In the genomic region with DNA sequence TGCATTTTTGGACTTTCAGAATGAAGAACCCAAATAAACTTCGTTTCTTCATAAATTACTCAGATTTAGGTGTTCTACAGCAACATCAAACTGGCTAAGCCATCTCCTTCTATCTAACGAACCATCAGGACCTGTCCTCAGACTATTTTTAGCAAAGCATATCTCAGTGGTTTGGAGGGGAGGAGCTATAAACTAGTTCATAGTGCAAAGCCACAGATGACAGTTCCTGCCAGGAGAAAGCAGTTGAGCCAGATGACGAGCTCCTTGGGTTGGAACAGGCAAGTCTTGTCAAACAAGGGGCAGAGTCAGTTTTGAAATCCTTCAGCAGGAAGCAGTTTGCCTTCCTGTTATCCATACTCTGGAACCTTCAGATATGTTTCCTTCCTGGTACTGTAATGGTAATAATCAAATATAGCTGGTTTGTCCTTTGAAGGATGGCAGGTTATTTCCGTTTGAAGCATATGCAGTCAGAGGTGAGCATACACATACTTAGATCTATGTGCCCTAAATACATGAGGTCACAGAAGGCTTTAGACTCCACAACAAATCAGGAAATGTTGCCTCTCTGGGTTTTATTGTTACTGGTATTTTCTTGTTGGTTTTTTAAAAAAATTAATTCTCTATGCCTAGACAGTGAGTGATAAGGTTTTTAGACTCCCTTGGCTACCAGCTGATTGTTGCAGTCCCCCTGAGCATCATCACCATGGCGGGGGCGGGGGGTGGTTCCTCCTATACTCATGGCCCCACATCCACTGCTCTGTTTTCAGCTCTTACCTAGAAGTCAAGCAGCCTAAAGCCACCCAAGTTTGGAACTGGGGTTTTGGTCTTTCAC, we compare ENCODE assay signal across 13 mouse cellular contexts.
DNase-seq lines count a peak whose midpoint lies in the region; ATAC-seq and TF ChIP-seq lines count a peak whose summit lies in the region.
"Had no signal": no experiment of that assay in that cellular context is flagged by ENCODE, and none has a peak within 500 bp of the region (broad histone marks: within the 10 kb centered on the region; RNA-seq: fewer than 3 reads in every experiment).

No protein-coding gene starts in this region.

- in situ Hi-C loops in CH12.LX (cut with MboI; ENCODE audit: low pct_ligation_motif_present, low pct_unique_long_range_greater_than_20kb, low sequenced_read_pairs), result loop anchor here (10.0 kb wide), 1 partner anchor 285 kb away; the partner anchor contains the start of gene Sh3kbp1

- no peaks in the 10 kb centered on the region for H3K79me2 ChIP-seq in CH12.LX (replicated peaks; ENCODE audit: control insufficient read depth, extremely low read depth, insufficient read depth, poor library complexity, severe bottlenecking)

- TF ChIP-seq EP300 in lung, postnatal 0 days (IDR thresholded peaks at IDR 0.05), result no peak
- TF ChIP-seq EP300 in CH12.LX (IDR thresholded peaks at IDR 0.05; ENCODE audit: low read length), result no peak

- no peaks in the 10 kb centered on the region for H3K27me3 ChIP-seq in lung, postnatal 0 days (replicated peaks; ENCODE audit: insufficient read depth, low read length)
- no peaks in the 10 kb centered on the region for H3K27me3 ChIP-seq in CH12.LX (replicated peaks)
- H3K27me3 ChIP-seq: forebrain, embryonic 15.5 days had no signal

- no peak for TF ChIP-seq POLR2A in CH12.LX (IDR thresholded peaks at IDR 0.05; ENCODE audit: low read depth, low read length)

- dilution Hi-C loops in CH12.LX (cut with MboI; ENCODE audit: extremely low pct_ligation_motif_present, extremely low pct_unique_long_range_greater_than_20kb, low sequenced_read_pairs), result no loop called here

- WGBS in lung, postnatal 0 days, result 43% methylated on average over 6 of the region's 6 CpGs

- no peaks in the 10 kb centered on the region for H3K4me1 ChIP-seq in lung, postnatal 0 days (ENCODE audit: insufficient read depth, low read depth, low read length)
- peaks cover 0 to 31% of the 10 kb centered on the region in 2 experiments; a peak in 2 of 4 replicates for H3K4me1 ChIP-seq in CH12.LX (ENCODE audit: control insufficient read depth in 1 of 2, insufficient read depth in 2 of 2)
- peaks cover 3% of the 10 kb centered on the region for H3K4me1 ChIP-seq in brown adipose tissue, adult 24 weeks (ENCODE audit: control insufficient read depth, insufficient read depth, insufficient read length, low read length)
- H3K4me1 ChIP-seq: forebrain, embryonic 15.5 days; liver, embryonic 15.5 days; midbrain, embryonic 15.5 days had no signal

- no peaks in the 10 kb centered on the region for H3K9me3 ChIP-seq in lung, postnatal 0 days (ENCODE audit: low read length)
- H3K9me3 ChIP-seq in CH12.LX (replicated peaks; ENCODE audit: low read length), result no peaks in the 10 kb centered on the region
- H3K9me3 ChIP-seq: forebrain, embryonic 15.5 days; liver, embryonic 15.5 days; midbrain, embryonic 15.5 days had no signal

- H3K27ac ChIP-seq in lung, postnatal 0 days (ENCODE audit: low read length), result no peak overlapping the region
- H3K27ac ChIP-seq in CH12.LX (ENCODE audit: insufficient read depth, low read depth), result no peak overlapping the region
- peak overlapping the region; percentile 94 for H3K27ac ChIP-seq in brown adipose tissue, adult 24 weeks (replicated peaks; ENCODE audit: low read depth, low read length)
- H3K27ac ChIP-seq: forebrain, embryonic 15.5 days; liver, embryonic 15.5 days; midbrain, embryonic 15.5 days had no signal

- no peak overlapping the region for H3K9ac ChIP-seq in lung, postnatal 0 days (replicated peaks; ENCODE audit: low read depth)
- H3K9ac ChIP-seq in CH12.LX (ENCODE audit: insufficient read depth, low read depth), result no peak overlapping the region
- H3K9ac ChIP-seq: forebrain, embryonic 15.5 days; liver, embryonic 15.5 days; midbrain, embryonic 15.5 days had no signal

- no peaks in the 10 kb centered on the region for H3K36me3 ChIP-seq in lung, postnatal 0 days (ENCODE audit: insufficient read depth, low read length)
- peaks cover 0 to 17% of the 10 kb centered on the region in 2 experiments for H3K36me3 ChIP-seq in CH12.LX (replicated peaks in 1 of 2; ENCODE audit: control insufficient read depth in 1 of 2, insufficient read depth in 1 of 2, low read length in 1 of 2)
- H3K36me3 ChIP-seq: forebrain, embryonic 15.5 days; liver, embryonic 15.5 days; midbrain, embryonic 15.5 days had no signal

- TF ChIP-seq CTCF in lung, postnatal 0 days (IDR thresholded peaks at IDR 0.05), result no peak
- TF ChIP-seq CTCF in CH12.LX (conservative IDR thresholded peaks at IDR 0.05 in 1 of 2, IDR thresholded peaks at IDR 0.05 in 1 of 2; ENCODE audit: low read depth in 2 of 2, low read length in 2 of 2), result no peak

- H3K4me2 ChIP-seq in lung, postnatal 0 days (replicated peaks; ENCODE audit: low read depth, low read length), result no peak overlapping the region
- H3K4me2 ChIP-seq in CH12.LX (ENCODE audit: insufficient read depth, low read depth, poor library complexity, severe bottlenecking), result 0 out of 2 replicates have a peak overlapping the region, but pooled peaks have one; percentile 4
- H3K4me2 ChIP-seq: forebrain, embryonic 15.5 days; liver, embryonic 15.5 days; midbrain, embryonic 15.5 days had no signal

- no peak overlapping the region for H3K4me3 ChIP-seq in lung, postnatal 0 days (ENCODE audit: low read depth, low read length)
- H3K4me3 ChIP-seq in CH12.LX (replicated peaks in 1 of 3; ENCODE audit: low read depth in 2 of 3, low read length in 2 of 3, poor library complexity in 1 of 3), result no peak overlapping the region
- H3K4me3 ChIP-seq in brown adipose tissue, adult 24 weeks (ENCODE audit: insufficient read depth, low read depth, low read length), result no peak overlapping the region
- H3K4me3 ChIP-seq: forebrain, embryonic 15.5 days; liver, embryonic 15.5 days; midbrain, embryonic 15.5 days had no signal

- no peak for ATAC-seq in lung, postnatal 0 days
- ATAC-seq: midbrain, embryonic 15.5 days had no signal

- DNase-seq in lung, postnatal 0 days (ENCODE audit: low spot score), result peak; percentile 7
- no peak for DNase-seq in lung, adult 18-20 months
- peak; percentile 39 for DNase-seq in CH12.LX (ENCODE audit: extremely low read depth)
- DNase-seq in lung, postnatal 36 days, result peak; percentile 14
- DNase-seq in heart, postnatal 4 days, result no peak
- no peak for DNase-seq in cerebellum, postnatal 14 days
- DNase-seq in adrenal gland, adult 2 months, result no peak
- DNase-seq: cerebellum, adult 18-20 months; gastrocnemius, postnatal 14 days had no signal

- no peak for TF ChIP-seq RAD21 in CH12.LX (IDR thresholded peaks at IDR 0.05; ENCODE audit: low read depth, low read length)

TF ChIP-seq in CH12.LX, 34 proteins besides CTCF, POLR2A, EP300 and RAD21:
- TF ChIP-seq SMC3 (IDR thresholded peaks at IDR 0.05; ENCODE audit: low read depth, low read length), result no peak
- peak; percentile 18; the same call in 1 of the 2 replicates for TF ChIP-seq MEF2A (IDR thresholded peaks at IDR 0.05; ENCODE audit: borderline replicate concordance, low read depth, low read length)

Comparison
In these comparisons a context has a peak if more than half of its experiments do, and no peak if none do; other contexts are left out.
1. DNase-seq: peak in lung, postnatal 0 days (single experiment), CH12.LX (single experiment) and lung, postnatal 36 days (single experiment); none in lung, adult 18-20 months (0 of 2), heart, postnatal 4 days (single experiment), cerebellum, postnatal 14 days (0 of 2) and adrenal gland, adult 2 months (single experiment).